Mouse (Mus musculus): ENCODE results near the gene Cxcl16.

GRCm38 (mm10) chr11:70463970-70464369, 4.2 kb upstream of the Cxcl16 start:
- TF ChIP-seq FLI1 (IDR thresholded peaks at IDR 0.05; ENCODE audit: low read length) (no peak), GATA1 (IDR thresholded peaks at IDR 0.05; ENCODE audit: borderline replicate concordance, low read length) (no peak)
